Mouse (Mus musculus) lung, adult 2 months (tissue): ENCODE measurements around the gene Gm10912. TPM values are rescaled to one million over a fixed set of nuclear protein-coding genes. Genes with fewer than 3 reads are reported as not detected.

Source experiments
- DNase-seq: peaks from one replicate; pipeline ENCODE4 v3.0.0; 2022
- H3K4me1 ChIP-seq: fragments of 200-500 bp; 2 replicates; pipeline ENCODE4 v1.6.1; 2011; ENCODE audit warnings: low read length; ENCODE audit not compliant: control insufficient read depth, insufficient read depth
- H3K4me3 ChIP-seq: fragments of 200-500 bp; replicated peaks from 2 replicates; pipeline ENCODE3; 2011; ENCODE audit warnings: low read depth, mild to moderate bottlenecking, control low read depth, low read length; ENCODE audit errors: extremely low read depth
- CTCF ChIP-seq: fragments of 200-500 bp; IDR thresholded peaks from 2 replicates; pipeline ENCODE4 v1.5.1; 2011; ENCODE audit warnings: mild to moderate bottlenecking, low read length, control low read depth; ENCODE audit not compliant: insufficient read depth
- POLR2A ChIP-seq: fragments of 200-500 bp; IDR thresholded peaks from 2 replicates; pipeline ENCODE4 v1.6.1; 2011; ENCODE audit warnings: low read depth, mild to moderate bottlenecking, control low read depth, low read length, borderline replicate concordance; ENCODE audit errors: extremely low read depth
- WGBS: fragments of 180-500 bp; shearing (Covaris S2); methylation state at CpG from one replicate; pipeline ENCODE4 v1.1.7; 2018; 5-methylcytosine and 5-hydroxymethylcytosine counted together
- polyA plus RNA-seq: library from polyadenylated mRNA; depleted of rRNA; stranded (reverse); fragments of >200 nt; gene quantifications from 2 replicates; pipeline ENCODE4 v1.2.3, GENCODE M21; 2012; rRNA removed

The Gm10912 gene
- polyA plus RNA-seq, 1 experiment: 0.11 TPM

GRCm38 (mm10) chr2:104114898-104115297, 49.3 kb downstream of the Gm10912 start:
- WGBS: 86% methylated on average over 3 of the region's 3 CpGs

More at GRCm38 (mm10) chr2:104114898-104115297, 49.3 kb downstream of the Gm10912 start:
- TF ChIP-seq POLR2A (no peak), CTCF (no peak)
- no peak overlapping the region for H3K4me3 ChIP-seq
- DNase-seq: no peak
- H3K4me1 ChIP-seq: no peaks in the 10 kb centered on the region

Other genes with a start within 250 kb of the Gm10912 start
- gene Lmo2, start 107.8 kb upstream of the Gm10912 start, polyA plus RNA-seq: 47.8 and 51.7 TPM in 2 replicates
- gene Fbxo3, start 38.1 kb upstream of the Gm10912 start, polyA plus RNA-seq: 11.4 and 19.3 TPM in 2 replicates
- gene 4931422A03Rik, start 37.5 kb upstream of the Gm10912 start, polyA plus RNA-seq: not detected in 2 replicates
- not detected in 2 replicates for gene Gm10799, start 2.7 kb downstream of the Gm10912 start, polyA plus RNA-seq
- 1.9 and 5.8 TPM in 2 replicates for gene Cd59b, start 4.0 kb downstream of the Gm10912 start, polyA plus RNA-seq
- gene Cd59a, start 30.0 kb downstream of the Gm10912 start, polyA plus RNA-seq: 10.8 and 17.6 TPM in 2 replicates
- gene A930018P22Rik, start 56.9 kb downstream of the Gm10912 start, polyA plus RNA-seq: 0.26 TPM in 1 of 2 replicates, not detected in the other